Mouse (Mus musculus): ENCODE measurements around the gene Alyref2.
"Not testable (repeated sequence)": the region's sequence is repeated elsewhere in the genome, so short reads cannot be mapped to it uniquely, and the experiment has no call there.

The Alyref2 gene

GRCm38 (mm10) chr1:171503250-171503591 is at the start of gene Alyref2:
TSS of gene Alyref2 (plus strand) at chr1:171503478.
- DNase-seq = peak; percentile 96

DNA sequence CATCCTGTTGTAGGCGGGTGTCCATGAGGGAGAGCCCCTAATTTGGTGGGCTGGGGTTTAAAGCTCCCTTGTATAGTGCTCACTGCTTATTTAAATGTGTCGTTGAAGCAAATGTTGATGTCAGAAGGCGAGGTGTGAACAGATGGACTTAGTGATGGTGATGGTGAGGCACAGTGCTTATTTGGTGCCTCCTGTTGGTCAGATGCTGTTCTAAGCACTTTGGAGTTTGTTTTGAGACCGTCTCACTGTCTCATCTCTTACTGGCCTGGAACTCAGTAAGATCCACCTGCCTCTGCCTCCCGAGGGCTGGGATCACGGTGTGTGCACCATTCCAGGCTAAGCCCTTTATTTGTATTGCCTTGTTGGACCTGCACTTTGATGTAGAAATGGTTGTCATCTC is 48.4 kb upstream of the Alyref2 start:
- DNase-seq = no peak

DNA sequence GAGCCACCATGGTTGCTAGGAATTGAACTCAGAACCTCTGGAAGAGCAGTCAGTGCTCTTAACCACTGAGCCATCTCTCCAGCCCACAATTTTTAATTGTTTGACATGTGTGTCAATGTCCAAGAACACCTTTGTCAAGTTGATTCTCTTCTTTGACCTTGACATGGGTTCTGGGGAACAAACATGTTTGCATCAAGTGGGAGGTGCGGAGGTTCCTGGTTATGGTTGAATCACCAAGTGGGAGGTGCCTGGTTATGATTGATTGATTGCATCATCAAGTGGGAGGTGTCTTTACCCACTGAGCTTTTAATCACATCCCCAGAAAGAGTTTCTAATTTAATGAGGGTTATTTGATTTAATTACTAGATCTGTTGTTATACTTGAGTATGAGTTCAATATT is 45.7 kb upstream of the Alyref2 start:
- no peak for DNase-seq

DNA sequence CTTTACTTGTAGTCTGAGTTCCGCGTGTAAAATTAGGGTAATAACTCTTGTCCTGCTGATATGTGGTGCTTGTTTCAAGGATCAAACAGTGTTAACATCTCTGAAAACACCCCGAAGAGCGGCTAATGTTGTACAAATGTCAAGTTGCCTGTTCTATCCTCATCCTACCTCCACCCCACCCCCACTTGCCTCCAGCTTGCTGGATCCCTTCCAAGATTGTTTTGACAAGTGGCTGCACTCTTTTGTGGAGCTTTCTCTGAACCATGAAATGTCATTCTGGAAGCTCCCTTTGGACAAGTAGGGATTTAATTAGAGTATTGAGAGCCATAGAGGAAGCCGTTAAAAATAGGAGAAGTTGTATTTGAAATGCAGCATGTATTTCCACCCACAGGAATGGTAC is 43.5 kb upstream of the Alyref2 start:
- peak; percentile 58 to 65 for DNase-seq

- no peak for DNase-seq
Measured at GRCm38 (mm10) chr1:171460551-171461503, 42.5 kb upstream of the Alyref2 start.

GRCm38 (mm10) chr1:171463133-171463532 is 40.1 kb upstream of the Alyref2 start:
- DNase-seq = no peak

GRCm38 (mm10) chr1:171465749-171466412 is 37.4 kb upstream of the Alyref2 start:
- DNase-seq = no peak

DNA sequence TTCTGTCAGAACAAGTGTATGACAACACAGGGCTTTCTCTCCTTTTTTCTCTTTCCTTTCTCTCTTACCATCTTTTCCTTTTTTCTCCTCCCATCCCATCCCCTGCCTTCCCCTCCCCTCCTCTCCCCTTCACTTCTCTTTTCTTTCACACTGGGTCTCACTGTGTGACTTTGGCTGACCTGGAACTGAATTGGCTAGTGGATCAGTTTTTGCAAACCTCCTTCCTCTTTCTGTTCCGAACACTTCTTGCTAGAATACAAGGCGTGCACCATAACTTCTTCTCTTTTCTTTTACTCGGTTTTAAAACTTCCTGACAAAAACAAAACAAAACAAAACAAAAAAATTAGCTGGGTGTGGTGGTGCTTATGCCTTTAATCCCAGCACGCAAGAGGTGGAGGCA is 36.7 kb upstream of the Alyref2 start:
- no peak for DNase-seq

GRCm38 (mm10) chr1:171469678-171470077 is 33.6 kb upstream of the Alyref2 start:
- no peak for DNase-seq

- DNase-seq = peak; percentile 68 to 80
Measured at GRCm38 (mm10) chr1:171470371-171470871, 32.9 kb upstream of the Alyref2 start.

DNA sequence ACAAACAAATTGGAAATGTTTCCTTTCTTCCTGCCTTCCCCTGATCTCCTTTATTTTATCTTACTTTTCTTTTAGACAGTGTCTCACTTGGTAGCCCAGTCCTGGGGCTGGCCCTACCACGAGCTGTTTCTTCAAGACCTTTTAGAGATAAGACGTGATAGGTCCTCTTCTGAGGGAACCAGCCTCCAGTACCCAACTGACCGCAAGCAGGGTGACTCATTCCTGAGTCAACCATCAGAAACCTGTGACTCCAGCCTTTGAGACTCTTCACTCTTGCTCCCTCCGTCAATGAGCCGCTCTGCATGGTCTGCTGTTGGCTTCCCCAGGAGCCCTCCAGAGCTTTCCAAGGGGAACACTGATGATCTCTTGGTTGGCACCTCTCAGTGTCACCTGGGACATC is 32.4 kb upstream of the Alyref2 start:
- DNase-seq = no peak

DNA sequence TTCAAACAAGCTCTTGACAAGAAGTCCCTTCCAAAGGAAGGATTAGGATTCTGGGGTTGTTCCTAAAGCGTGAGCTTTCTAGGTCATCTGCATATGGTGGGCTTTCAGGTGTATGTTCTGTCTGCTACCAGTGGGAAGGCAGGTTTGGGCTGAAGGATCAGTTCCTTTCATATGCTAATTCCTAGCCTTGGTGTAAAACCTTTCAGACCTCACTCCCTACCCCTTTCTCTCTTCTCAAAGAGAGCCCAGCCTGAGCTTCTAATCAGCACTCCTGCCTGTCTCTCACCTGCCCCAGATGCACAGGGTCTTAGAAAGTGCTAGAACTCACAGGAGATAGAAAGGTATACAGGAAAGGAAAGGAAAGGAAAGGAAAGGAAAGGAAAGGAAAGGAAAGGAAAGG is 31.8 kb upstream of the Alyref2 start:
- no peak for DNase-seq

GRCm38 (mm10) chr1:171471941-171472340 is 31.3 kb upstream of the Alyref2 start:
- DNase-seq = not testable (repeated sequence)

DNA sequence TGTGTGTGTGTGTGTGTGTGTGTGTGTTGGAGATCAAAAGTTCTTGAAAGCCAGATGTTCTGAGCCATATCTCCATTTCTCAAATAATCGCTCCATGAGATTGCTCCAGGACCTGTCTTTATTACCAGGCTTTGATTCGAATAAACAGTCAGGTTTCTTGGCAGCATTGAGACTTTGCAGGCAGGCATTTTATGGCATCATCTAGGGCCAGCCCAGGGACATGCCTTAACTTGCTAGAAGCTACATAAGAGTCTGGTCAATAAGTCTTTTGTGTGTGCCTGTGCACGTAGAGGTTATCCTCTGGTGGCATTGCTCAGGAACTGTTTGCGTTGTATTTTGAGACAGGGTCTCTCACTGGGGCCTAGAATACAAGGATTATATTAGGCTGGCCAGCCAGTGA is 29.8 kb upstream of the Alyref2 start:
- DNase-seq = no peak

DNA sequence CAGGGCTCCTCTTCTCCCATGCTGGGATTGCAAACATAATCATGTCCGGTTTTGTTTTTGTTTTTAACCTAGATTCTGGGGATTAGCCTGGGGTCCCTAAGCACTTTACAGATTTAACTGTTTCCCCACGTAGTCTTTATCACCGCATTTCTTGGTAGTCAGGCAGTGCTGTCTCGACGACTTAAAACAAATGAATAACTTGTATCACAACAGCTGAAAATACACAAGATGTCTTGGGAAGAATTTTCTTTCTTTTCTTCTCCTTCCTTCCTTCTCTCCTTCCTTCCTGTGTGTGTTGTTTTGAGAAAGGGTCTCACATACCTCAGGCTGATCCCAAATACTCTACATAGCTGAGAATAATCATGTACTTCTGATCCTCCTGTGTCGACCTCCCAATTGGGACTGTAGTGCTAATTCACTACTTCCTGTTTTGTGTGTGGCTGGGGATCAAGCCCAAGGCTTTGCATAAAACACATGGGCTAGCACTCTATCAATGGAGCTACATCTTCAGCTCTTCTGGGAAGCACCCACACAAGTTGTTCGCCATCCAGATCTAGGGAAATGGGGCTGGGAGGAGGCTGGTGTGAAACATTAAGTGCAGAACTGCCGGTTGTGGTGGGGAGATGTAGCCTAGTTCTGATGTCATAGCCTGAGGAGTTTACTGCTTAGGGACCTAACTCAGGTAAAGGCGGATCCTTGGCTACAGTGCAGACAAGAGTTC is 29.2 kb upstream of the Alyref2 start:
- DNase-seq = no peak

DNA sequence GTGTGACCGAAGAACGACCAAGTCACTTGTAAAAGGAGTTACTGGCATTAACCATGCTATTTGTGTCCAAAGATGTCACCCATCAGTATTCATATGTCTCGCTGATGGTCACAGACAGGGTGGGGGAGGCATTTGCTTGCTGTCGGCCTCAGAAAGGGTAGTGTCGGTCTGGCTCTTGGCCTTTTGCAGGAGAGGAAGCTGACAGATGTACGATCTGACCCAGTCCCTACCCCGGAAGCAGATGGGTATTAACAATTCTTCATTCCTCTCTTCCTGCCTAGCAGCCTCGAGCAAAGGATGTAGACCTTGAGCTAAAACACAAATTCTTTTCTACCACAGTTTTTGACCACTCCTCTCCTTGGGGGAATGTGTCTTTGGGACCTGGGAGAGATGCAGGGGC is 26.2 kb upstream of the Alyref2 start:
- DNase-seq = no peak

DNA sequence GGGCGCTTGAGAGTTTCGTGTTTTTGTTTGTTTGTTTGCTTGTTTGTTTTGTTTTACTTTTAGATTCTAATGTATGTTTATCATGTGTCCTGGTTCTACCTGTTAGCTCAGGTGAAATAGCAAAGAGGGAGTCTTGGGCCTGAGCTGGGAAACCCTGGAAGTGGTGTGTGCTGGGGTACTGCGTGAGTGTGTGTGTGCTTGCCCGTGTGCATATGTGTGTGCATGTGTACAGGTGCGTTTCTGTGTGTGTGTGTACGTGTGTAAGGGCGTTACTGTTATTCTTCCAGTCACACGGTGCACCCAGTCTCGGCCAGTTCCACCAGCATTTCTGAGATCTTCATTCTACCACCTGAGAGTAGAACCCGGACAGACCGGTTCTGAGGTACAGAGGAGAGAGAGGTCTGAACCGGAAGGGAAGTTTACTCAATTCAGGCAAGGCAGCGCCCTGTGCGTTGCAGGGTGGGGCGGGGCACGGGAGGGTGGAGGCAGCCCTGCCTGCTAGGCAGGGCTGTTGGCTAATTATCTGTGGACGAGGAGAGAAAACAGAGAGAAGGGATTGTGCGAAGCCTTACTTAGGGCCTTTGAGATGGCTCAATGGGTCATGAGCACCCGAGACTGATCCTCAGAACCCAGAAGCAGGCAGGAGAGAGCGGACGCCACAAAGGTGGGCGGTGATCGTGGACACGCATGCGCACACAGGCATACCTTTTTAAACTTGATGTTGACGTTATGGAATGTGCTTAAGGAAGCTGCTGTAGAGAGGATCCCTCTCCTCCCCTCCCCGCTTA is 25.3 kb upstream of the Alyref2 start:
- DNase-seq = peak in 1 of 2 experiments; percentile 12

DNA sequence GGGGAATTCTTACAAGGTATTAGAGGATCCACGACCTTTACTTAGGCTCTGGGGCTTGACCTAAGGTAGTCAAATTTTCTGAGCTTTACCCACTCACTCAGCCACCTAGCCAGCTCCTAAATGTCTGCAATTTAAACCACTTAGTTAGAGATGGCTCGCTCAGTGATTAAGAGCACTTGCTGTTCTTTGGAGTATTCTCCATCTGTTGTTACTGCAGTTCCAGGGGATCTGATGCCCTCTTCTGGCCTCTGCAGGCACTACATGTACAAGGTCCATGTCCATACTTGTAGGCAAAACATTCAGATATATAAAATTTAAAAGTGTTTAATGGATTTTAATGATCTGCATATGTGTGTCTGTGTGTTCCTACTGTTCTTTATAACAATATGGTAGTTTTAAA is 24.3 kb upstream of the Alyref2 start:
- DNase-seq = peak; percentile 80 to 86

DNA sequence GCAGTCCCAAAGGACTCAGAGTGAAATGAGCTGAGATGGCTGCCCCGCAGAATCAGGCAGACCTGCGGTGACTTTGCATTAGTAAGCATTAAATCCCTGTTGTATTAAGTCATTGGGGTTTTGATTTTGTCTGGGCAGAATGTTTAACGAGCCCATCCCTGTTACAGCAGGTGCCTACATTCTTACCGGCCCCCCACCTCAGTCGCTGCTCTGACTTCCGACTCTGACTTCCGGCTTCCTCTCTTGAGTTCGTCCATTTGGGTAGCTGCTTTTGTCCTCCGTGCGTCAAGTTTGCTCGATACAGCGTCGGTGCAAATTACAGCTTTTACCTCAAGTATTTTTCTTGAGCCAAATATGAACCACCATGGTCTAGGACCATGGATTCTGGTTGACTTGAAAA is 9.0 kb upstream of the Alyref2 start:
- DNase-seq = no peak

DNA sequence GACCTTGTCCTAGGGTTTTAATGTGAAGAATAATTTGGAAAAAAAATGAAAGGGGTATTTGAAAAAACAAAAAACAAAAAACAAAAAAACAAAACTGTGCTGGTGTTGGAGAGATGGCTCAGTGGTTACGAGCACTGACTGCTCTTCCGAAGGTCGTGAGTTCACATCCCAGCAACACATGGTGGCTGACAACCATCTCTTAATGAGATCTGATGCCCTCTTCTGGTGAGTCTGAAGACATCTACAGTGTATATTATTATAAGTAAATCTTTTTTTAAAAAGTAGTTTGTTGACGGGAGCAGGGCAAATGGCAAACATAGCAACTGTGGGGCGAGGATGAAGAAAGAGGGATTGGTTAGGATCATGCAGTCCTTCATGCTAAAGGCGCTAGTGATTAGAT is 7.9 kb upstream of the Alyref2 start:
- no peak for DNase-seq

DNA sequence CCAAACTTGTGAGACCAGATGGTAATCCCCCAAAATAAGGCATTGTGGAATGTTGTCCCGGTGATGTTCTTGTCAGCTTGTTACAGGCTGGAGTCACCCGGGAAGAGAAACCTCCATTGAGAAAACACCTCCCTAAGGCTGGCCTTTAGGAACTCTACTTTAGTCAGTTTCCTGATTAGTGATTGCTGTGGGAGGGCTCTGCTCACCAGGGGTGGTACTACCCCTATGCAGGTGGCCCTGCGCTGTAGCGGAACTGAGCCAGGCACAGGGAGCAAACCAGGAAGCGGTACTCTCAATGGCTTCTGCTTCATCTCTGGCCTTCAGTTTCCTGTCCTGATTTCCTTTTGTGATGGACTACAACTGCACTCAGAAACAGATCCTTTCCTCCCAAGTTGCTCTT is 3.4 kb upstream of the Alyref2 start:
- DNase-seq = no peak

- no peak for DNase-seq
Measured at GRCm38 (mm10) chr1:171501016-171501610, 2.2 kb upstream of the Alyref2 start.

Measured in cerebellum, postnatal 10 days (tissue).